Mouse (Mus musculus) limb, embryonic 11.5 days (tissue): ENCODE measurements around the gene Gse1. TPM values are rescaled to one million over a fixed set of nuclear protein-coding genes. Genes with fewer than 3 reads are reported as not detected.

Experiments used
- ATAC-seq: fragments of 200-750 bp; cut with Nextera tagmentation; 2 replicates; pipeline ENCODE4 v1.8.0; 2017; ENCODE audit warnings: low read depth; ENCODE audit not compliant: insufficient number of reproducible peaks, low FRiP score, low TSS enrichment
- DNase-seq: peaks from one replicate; pipeline ENCODE4 v3.0.0-alpha.2; 2015; ENCODE audit warnings: low spot score
- H3K27ac ChIP-seq: fragments of 300-500 bp; sonication (generic); replicated peaks from 2 replicates; pipeline ENCODE4 v1.5.1; 2014; ENCODE audit warnings: low read depth, mild to moderate bottlenecking, low read length
- H3K27me3 ChIP-seq: fragments of 300-500 bp; sonication (generic); 2 replicates; pipeline ENCODE4 v1.6.1; 2014; ENCODE audit warnings: mild to moderate bottlenecking, low read length, mixed read lengths; ENCODE audit not compliant: control insufficient read depth, insufficient read depth
- H3K36me3 ChIP-seq: fragments of 300-500 bp; sonication (generic); 2 replicates; pipeline ENCODE4 v1.6.1; 2014; ENCODE audit warnings: mild to moderate bottlenecking, low read length, moderate library complexity, mixed read lengths; ENCODE audit not compliant: control insufficient read depth, insufficient read depth
- H3K4me1 ChIP-seq: fragments of 300-500 bp; sonication (generic); 2 replicates; pipeline ENCODE4 v1.6.1; 2014; ENCODE audit warnings: low read length, mixed read lengths; ENCODE audit not compliant: control insufficient read depth, insufficient read depth
- H3K4me2 ChIP-seq: fragments of 300-500 bp; sonication (generic); 2 replicates; pipeline ENCODE4 v1.6.1; 2014; ENCODE audit warnings: low read depth, mild to moderate bottlenecking, moderate library complexity; ENCODE audit not compliant: severe bottlenecking
- H3K4me3 ChIP-seq: fragments of 300-500 bp; sonication (generic); 2 replicates; pipeline ENCODE4 v1.5.1; 2014; ENCODE audit warnings: low read depth, low read length
- H3K9ac ChIP-seq: fragments of 300-500 bp; sonication (generic); 2 replicates; pipeline ENCODE4 v1.6.1; 2014; ENCODE audit warnings: mild to moderate bottlenecking, low read length
- H3K9me3 ChIP-seq: fragments of 300-500 bp; sonication (generic); 2 replicates; pipeline ENCODE4 v1.6.1; 2016; ENCODE audit warnings: low read length; ENCODE audit not compliant: control insufficient read depth
- WGBS: fragments of 180-500 bp; shearing (Covaris S2); extraction: QIAGEN DNeasy Blood & Tissue Kit; methylation state at CpG from one replicate; pipeline ENCODE4 v1.1.7; 2014; 5-methylcytosine and 5-hydroxymethylcytosine counted together
- polyA plus RNA-seq: library from polyadenylated mRNA; unstranded; fragments of >200 nt; fragmentation: Nextera tagmentation; extraction: Ambion mirVana; gene quantifications from 2 replicates; pipeline ENCODE4 v1.2.1, GENCODE M21; 2014

Gse1 gene
- polyA plus RNA-seq, 1 experiment from 2014 or later, result 6.6 TPM

- WGBS, result 74% methylated on average over 5 of the region's 5 CpGs
- Histone ChIP-seq H3K9me3 (no peaks in the 10 kb centered on the region), H3K4me1 (peaks cover 77% of the 10 kb centered on the region), H3K36me3 (no peaks in the 10 kb centered on the region), H3K27me3 (no peaks in the 10 kb centered on the region), H3K9ac (no peak overlapping the region), H3K4me2 (no peak overlapping the region), H3K4me3 (no peak overlapping the region), H3K27ac (no peak overlapping the region)
- ATAC-seq, result no peak
- no peak for DNase-seq
Observed at GRCm38 (mm10) chr8:120420226-120420625, 192.0 kb downstream of the Gse1 start.

GRCm38 (mm10) chr8:120421638-120422037 is 193.4 kb downstream of the Gse1 start:
- ATAC-seq (no peak), DNase-seq (no peak)
- 6% methylated on average over 9 of the region's 9 CpGs for WGBS
- Histone ChIP-seq H3K4me3 (no peak overlapping the region), H3K4me2 (no peak overlapping the region), H3K9me3 (no peaks in the 10 kb centered on the region), H3K27me3 (no peaks in the 10 kb centered on the region), H3K27ac (no peak overlapping the region), H3K4me1 (peaks cover 78% of the 10 kb centered on the region), H3K9ac (no peak overlapping the region), H3K36me3 (no peaks in the 10 kb centered on the region)

GRCm38 (mm10) chr8:120422236-120422635 is 194.0 kb downstream of the Gse1 start:
- H3K9me3 ChIP-seq, result no peaks in the 10 kb centered on the region
- peaks cover 78% of the 10 kb centered on the region for H3K4me1 ChIP-seq
- no peak overlapping the region for H3K27ac ChIP-seq
- no peak overlapping the region for H3K4me3 ChIP-seq
- no peak overlapping the region for H3K9ac ChIP-seq
- ATAC-seq, result no peak
- no peaks in the 10 kb centered on the region for H3K27me3 ChIP-seq
- DNase-seq, result no peak
- 74% methylated on average over 8 of the region's 8 CpGs for WGBS
- no peak overlapping the region for H3K4me2 ChIP-seq
- H3K36me3 ChIP-seq, result no peaks in the 10 kb centered on the region

- ATAC-seq, result no peak
- WGBS, result 40% methylated on average over 7 of the region's 7 CpGs
- Histone ChIP-seq H3K9me3 (no peaks in the 10 kb centered on the region), H3K4me1 (peaks cover 76% of the 10 kb centered on the region), H3K4me3 (no peak overlapping the region), H3K27ac (no peak overlapping the region), H3K9ac (no peak overlapping the region), H3K36me3 (no peaks in the 10 kb centered on the region), H3K4me2 (no peak overlapping the region), H3K27me3 (no peaks in the 10 kb centered on the region)
- no peak for DNase-seq
Observed at GRCm38 (mm10) chr8:120423576-120423975, 195.3 kb downstream of the Gse1 start.

GRCm38 (mm10) chr8:120424829-120425198 is 196.6 kb downstream of the Gse1 start:
- peaks cover 76% of the 10 kb centered on the region for H3K4me1 ChIP-seq
- peak overlapping the region; percentile 7; the same call in 1 of the 2 replicates for H3K4me2 ChIP-seq
- ATAC-seq (no peak), DNase-seq (no peak)
- H3K4me3 ChIP-seq, result no peak overlapping the region
- H3K27ac ChIP-seq, result peak overlapping the region; percentile 85
- no peaks in the 10 kb centered on the region for H3K27me3 ChIP-seq
- H3K36me3 ChIP-seq, result no peaks in the 10 kb centered on the region
- 34% methylated on average over 4 of the region's 4 CpGs for WGBS
- H3K9ac ChIP-seq, result no peak overlapping the region; the same call in 1 of the 2 replicates
- H3K9me3 ChIP-seq, result no peaks in the 10 kb centered on the region

- H3K27ac ChIP-seq, result peak overlapping the region; percentile 85
- peak overlapping the region; percentile 27; the same call in 1 of the 2 replicates for H3K9ac ChIP-seq
- H3K9me3 ChIP-seq, result no peaks in the 10 kb centered on the region
- peaks cover 74% of the 10 kb centered on the region for H3K4me1 ChIP-seq
- WGBS, result 7% methylated on average over 8 of the region's 8 CpGs
- no peaks in the 10 kb centered on the region for H3K27me3 ChIP-seq
- no peak overlapping the region for H3K4me3 ChIP-seq
- peak; percentile 72 for ATAC-seq
- no peaks in the 10 kb centered on the region for H3K36me3 ChIP-seq
- DNase-seq, result peak; percentile 71
- H3K4me2 ChIP-seq, result peak overlapping the region; percentile 15; the same call in 1 of the 2 replicates
Observed at GRCm38 (mm10) chr8:120425199-120425941, 197.1 kb downstream of the Gse1 start.

GRCm38 (mm10) chr8:120426105-120426504 is 197.8 kb downstream of the Gse1 start:
- 28% methylated on average over 1 of the region's 1 CpGs for WGBS
- H3K9me3 ChIP-seq, result no peaks in the 10 kb centered on the region
- H3K27me3 ChIP-seq, result no peaks in the 10 kb centered on the region
- no peak for ATAC-seq
- DNase-seq, result no peak
- H3K4me2 ChIP-seq, result no peak overlapping the region
- H3K4me3 ChIP-seq, result no peak overlapping the region
- H3K36me3 ChIP-seq, result no peaks in the 10 kb centered on the region
- peaks cover 72% of the 10 kb centered on the region for H3K4me1 ChIP-seq
- no peak overlapping the region for H3K9ac ChIP-seq
- H3K27ac ChIP-seq, result peak overlapping the region; percentile 85; the same call in 1 of the 2 replicates

- H3K9ac ChIP-seq, result 0 out of 2 replicates have a peak overlapping the region, but pooled peaks have one; percentile 38
Observed at GRCm38 (mm10) chr8:120426622-120427385, 198.5 kb downstream of the Gse1 start.

More at GRCm38 (mm10) chr8:120426622-120427385, 198.5 kb downstream of the Gse1 start:
- Histone ChIP-seq H3K9me3 (no peaks in the 10 kb centered on the region), H3K27me3 (no peaks in the 10 kb centered on the region), H3K36me3 (no peaks in the 10 kb centered on the region), H3K4me2 (no peak overlapping the region), H3K27ac (peak overlapping the region; percentile 40; the same call in 1 of the 2 replicates), H3K4me3 (no peak overlapping the region), H3K4me1 (peaks cover 65% of the 10 kb centered on the region)
- ATAC-seq (no peak), DNase-seq (no peak)
- 41% methylated on average over 20 of the region's 20 CpGs for WGBS
